Mouse (Mus musculus): ENCODE data around the gene Cd83. TPM values are rescaled to one million over a fixed set of nuclear protein-coding genes. Genes with fewer than 3 reads are reported as not detected.

The Cd83 gene
- polyA plus RNA-seq, 1 experiment from 2014 or later, result 26.1 TPM

DNA sequence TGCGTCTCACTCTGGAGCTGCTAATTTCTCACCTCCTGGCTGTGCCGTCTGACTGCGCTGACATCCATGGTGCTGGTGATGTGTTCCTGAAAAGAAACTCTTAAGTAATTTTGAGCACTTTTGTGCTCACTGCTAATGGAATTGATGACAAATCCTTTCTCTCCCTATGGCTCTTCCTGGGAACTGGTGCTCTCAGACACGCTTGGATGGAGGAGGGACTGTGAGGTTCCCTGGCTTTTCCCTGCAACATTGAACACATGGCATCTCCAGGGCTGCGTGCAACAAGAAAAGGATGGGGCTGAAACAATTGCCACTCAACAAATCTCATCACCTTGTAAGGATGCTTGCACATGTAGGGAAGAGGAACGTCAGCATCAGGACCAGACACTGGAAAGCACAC is 11.6 kb upstream of the Cd83 start:
- H3K27me3 ChIP-seq (ENCODE audit: control insufficient read depth, insufficient read depth, low read length), result no peaks in the 10 kb centered on the region
- WGBS, result 84% methylated on average over 6 of the region's 6 CpGs
- H3K9me3 ChIP-seq (ENCODE audit: control insufficient read depth, low read length), result no peaks in the 10 kb centered on the region

DNA sequence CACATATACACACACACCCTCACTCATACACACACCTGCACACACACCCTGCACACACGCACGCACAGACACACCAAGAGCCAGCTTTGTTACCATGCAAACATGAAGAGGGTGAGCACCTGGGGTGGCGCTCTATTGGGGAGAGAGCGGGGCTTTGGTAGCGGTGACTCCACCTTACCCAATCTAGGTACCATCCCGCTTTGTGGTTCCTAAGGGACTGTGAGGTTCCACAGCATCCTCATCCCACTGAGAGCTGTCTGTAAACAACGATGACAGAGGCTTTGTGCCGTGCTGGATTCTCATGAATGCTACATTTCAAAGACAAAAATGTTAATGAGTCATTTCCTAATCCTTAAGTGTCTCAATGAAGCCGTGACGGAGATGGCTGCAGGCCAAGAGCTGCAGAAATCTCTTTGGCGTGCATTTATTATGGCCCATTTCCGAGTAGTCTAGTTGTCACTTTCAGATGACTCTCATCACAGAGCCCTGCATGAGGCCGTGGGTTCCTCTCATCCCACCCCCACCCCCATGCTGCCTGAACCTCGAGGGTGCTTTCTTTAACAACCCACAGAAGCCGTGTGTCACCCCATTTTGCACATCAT is 10.5 kb upstream of the Cd83 start:
- Histone ChIP-seq H3K27me3 (ENCODE audit: control insufficient read depth, insufficient read depth, low read length) (no peaks in the 10 kb centered on the region), H3K27ac (ENCODE audit: low read depth, low read length) (no peak overlapping the region), H3K9me3 (ENCODE audit: control insufficient read depth, low read length) (no peaks in the 10 kb centered on the region), H3K9ac (replicated peaks; ENCODE audit: low read depth, low read length) (no peak overlapping the region), H3K4me3 (ENCODE audit: low read depth, low read length) (no peak overlapping the region), H3K4me1 (ENCODE audit: control insufficient read depth, insufficient read depth, low read length) (no peaks in the 10 kb centered on the region), H3K36me3 (ENCODE audit: control insufficient read depth, insufficient read depth, low read length) (no peaks in the 10 kb centered on the region), H3K4me2 (ENCODE audit: low read depth, low read length) (no peak overlapping the region)
- ATAC-seq (ENCODE audit: low read depth), result no peak
- 48% methylated on average over 15 of the region's 15 CpGs for WGBS

More for the DNA sequence above, 11.6 kb upstream of the Cd83 start:
- Histone ChIP-seq H3K27ac (ENCODE audit: low read depth, low read length) (no peak overlapping the region), H3K4me1 (ENCODE audit: control insufficient read depth, insufficient read depth, low read length) (no peaks in the 10 kb centered on the region), H3K4me2 (ENCODE audit: low read depth, low read length) (no peak overlapping the region), H3K4me3 (ENCODE audit: low read depth, low read length) (no peak overlapping the region), H3K36me3 (ENCODE audit: control insufficient read depth, insufficient read depth, low read length) (no peaks in the 10 kb centered on the region), H3K9ac (replicated peaks; ENCODE audit: low read depth, low read length) (no peak overlapping the region)
- no peak for ATAC-seq (ENCODE audit: low read depth)

DNA sequence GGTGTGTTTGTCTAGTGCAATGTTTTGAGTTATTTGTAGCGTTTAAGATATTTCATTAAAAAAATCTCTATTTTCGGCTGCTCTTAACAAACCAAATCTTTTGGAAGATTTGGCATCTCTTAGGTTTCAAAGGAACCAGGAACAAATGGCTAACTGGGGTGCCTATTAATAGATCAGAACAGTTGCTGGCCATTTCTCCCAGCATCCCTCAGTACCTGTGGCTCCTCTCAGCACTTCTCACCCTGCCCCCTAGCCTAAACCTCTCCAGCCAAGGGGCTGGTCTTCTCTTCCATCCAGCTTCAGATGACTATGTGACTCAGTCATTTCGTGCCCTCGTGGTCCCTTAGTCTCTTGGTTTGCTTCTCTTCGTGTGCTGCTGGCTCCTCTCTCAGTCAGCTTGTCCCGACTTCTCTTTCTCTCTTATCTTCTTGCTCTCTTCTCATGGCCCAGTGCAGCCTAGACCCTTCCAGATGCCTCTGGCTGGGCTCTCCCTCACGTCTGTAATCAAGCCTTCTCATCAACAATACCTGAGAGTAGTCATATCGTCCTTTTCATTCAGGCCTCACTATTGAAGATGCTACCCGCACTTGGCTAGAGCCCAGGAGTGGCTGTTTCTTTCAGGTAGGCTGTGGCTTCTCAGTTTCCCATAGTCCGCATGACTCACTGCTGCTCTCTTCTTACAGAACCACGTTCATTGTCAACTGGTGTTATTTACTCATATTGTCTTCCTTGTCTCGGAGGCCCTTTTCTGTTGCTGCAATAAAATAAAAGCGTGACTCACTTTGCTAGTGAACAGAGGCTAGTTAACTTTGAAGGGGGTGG is 9.8 kb upstream of the Cd83 start:
- Histone ChIP-seq H3K9me3 (ENCODE audit: control insufficient read depth, low read length) (no peaks in the 10 kb centered on the region), H3K36me3 (ENCODE audit: control insufficient read depth, insufficient read depth, low read length) (no peaks in the 10 kb centered on the region), H3K27me3 (ENCODE audit: control insufficient read depth, insufficient read depth, low read length) (no peaks in the 10 kb centered on the region), H3K27ac (ENCODE audit: low read depth, low read length) (no peak overlapping the region), H3K4me2 (ENCODE audit: low read depth, low read length) (no peak overlapping the region), H3K9ac (replicated peaks; ENCODE audit: low read depth, low read length) (no peak overlapping the region), H3K4me3 (ENCODE audit: low read depth, low read length) (no peak overlapping the region), H3K4me1 (ENCODE audit: control insufficient read depth, insufficient read depth, low read length) (no peaks in the 10 kb centered on the region)
- WGBS, result 79% methylated on average over 13 of the region's 13 CpGs
- no peak for ATAC-seq (ENCODE audit: low read depth)

DNA sequence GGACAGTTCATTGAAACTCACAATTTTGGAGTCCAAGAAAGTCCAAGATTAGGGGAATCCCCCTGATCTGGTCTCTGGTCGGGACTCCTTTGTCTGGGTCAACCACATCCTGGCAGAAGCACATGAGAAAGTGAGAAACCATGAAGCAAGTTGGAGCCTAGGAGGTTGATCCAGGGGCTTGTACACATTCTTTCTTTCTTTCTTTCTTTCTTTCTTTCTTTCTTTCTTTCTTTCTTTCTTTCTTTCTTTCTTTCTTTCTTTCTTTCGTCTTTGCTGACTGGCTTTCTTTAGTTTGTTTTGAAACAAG is 9.2 kb upstream of the Cd83 start:
- no peaks in the 10 kb centered on the region for H3K9me3 ChIP-seq (ENCODE audit: control insufficient read depth, low read length)
- H3K27me3 ChIP-seq (ENCODE audit: control insufficient read depth, insufficient read depth, low read length), result no peaks in the 10 kb centered on the region
- no peak overlapping the region for H3K4me3 ChIP-seq (ENCODE audit: low read depth, low read length)
- H3K9ac ChIP-seq (replicated peaks; ENCODE audit: low read depth, low read length), result no peak overlapping the region
- no peak overlapping the region for H3K4me2 ChIP-seq (ENCODE audit: low read depth, low read length)
- ATAC-seq (ENCODE audit: low read depth), result no peak
- WGBS, result 79% methylated on average over 2 of the region's 2 CpGs
- H3K4me1 ChIP-seq (ENCODE audit: control insufficient read depth, insufficient read depth, low read length), result no peaks in the 10 kb centered on the region
- no peaks in the 10 kb centered on the region for H3K36me3 ChIP-seq (ENCODE audit: control insufficient read depth, insufficient read depth, low read length)
- no peak overlapping the region for H3K27ac ChIP-seq (ENCODE audit: low read depth, low read length)

DNA sequence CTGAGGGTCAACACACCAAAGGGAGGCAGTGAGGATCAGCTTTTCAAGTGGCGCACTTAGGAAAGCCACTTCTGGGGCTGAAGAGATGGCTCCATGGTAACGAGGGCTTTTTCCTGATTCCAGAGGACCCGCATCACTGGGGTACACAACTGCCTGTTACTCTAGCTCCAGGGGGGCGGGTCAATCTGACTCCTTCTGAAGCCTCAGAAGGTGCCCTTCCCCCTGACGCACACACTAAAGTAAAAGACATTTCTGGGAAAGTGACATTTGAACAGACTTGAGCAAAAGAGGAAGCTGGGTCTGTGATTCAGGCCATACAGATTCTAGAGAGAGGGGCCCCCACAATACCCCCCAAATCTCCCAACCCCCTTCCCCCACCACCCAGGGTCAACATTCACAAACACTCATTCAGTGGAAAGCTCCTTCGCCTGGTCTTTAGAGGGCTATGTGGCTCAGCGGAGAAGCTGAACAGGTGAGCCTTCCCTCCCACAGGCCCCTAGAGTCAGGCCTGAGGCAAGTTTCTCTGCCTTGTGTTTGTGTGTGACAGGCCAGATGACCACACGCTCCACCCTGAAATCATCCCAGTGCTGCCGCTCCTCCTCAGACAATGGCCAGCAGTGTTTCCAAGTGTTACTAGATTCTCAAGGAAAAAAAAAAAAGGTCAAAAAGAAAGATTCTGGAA is 7.1 kb upstream of the Cd83 start:
- Histone ChIP-seq H3K4me2 (ENCODE audit: low read depth, low read length) (no peak overlapping the region), H3K4me1 (ENCODE audit: control insufficient read depth, insufficient read depth, low read length) (no peaks in the 10 kb centered on the region), H3K27ac (ENCODE audit: low read depth, low read length) (no peak overlapping the region), H3K36me3 (ENCODE audit: control insufficient read depth, insufficient read depth, low read length) (no peaks in the 10 kb centered on the region), H3K4me3 (ENCODE audit: low read depth, low read length) (no peak overlapping the region), H3K9ac (replicated peaks; ENCODE audit: low read depth, low read length) (no peak overlapping the region), H3K27me3 (ENCODE audit: control insufficient read depth, insufficient read depth, low read length) (no peaks in the 10 kb centered on the region), H3K9me3 (ENCODE audit: control insufficient read depth, low read length) (no peaks in the 10 kb centered on the region)
- WGBS, result 75% methylated on average over 9 of the region's 9 CpGs
- no peak for ATAC-seq (ENCODE audit: low read depth)

DNA sequence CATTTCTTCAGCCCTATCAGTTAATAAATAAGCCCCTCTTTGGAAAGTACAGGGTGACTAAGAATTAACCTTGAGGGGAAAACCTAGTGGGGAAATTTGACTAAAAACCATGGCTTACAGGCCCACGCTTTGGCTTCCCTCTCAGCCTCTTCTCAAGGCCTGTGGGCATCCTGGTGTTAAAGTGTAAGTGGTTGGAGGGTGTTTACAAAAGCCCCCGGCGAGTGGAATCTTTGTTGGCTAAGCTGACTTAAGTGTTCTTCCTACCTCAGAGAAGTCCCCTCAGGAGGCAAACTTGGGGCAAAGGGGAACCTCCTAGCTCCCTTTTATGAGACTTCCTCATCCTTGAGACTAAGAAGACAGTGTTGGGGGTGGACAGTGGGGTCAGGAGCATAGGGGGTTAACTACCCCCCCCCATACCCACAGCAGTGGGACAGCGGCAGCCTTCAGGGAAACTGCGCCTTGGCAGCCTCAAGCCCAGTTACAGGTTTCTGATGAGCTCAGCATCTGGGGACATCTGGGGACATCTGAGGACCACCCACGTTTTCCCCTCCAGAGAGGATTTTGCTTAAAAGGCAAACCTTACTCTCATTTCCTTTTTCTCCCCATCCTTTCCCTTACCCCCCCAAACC is 6.4 kb upstream of the Cd83 start:
- 64% methylated on average over 6 of the region's 6 CpGs for WGBS
- no peaks in the 10 kb centered on the region for H3K36me3 ChIP-seq (ENCODE audit: control insufficient read depth, insufficient read depth, low read length)
- H3K4me1 ChIP-seq (ENCODE audit: control insufficient read depth, insufficient read depth, low read length), result no peaks in the 10 kb centered on the region

DNA sequence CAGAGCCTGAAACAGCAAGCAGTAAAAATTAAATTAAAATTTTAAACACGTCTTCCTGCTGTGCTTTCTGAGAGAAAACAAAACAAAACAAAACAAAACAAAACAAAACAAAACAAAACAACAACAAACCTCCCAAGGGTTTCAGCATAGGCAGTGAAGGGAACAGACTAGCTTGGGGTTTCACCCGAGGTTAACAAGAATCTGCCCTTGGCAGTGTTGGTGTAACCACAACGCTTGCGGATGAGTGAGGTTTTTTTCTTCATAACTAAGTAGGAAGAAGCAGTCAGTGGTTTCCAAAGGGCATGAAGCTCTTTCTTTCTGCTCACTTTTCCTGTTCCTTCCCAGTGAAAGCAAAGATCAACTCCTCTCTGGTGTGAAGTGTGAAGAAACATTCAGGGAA is 5.6 kb upstream of the Cd83 start:
- ATAC-seq (ENCODE audit: low read depth), result no peak
- no peaks in the 10 kb centered on the region for H3K4me1 ChIP-seq (ENCODE audit: control insufficient read depth, insufficient read depth, low read length)
- no peaks in the 10 kb centered on the region for H3K36me3 ChIP-seq (ENCODE audit: control insufficient read depth, insufficient read depth, low read length)
- WGBS, result 84% methylated on average over 4 of the region's 4 CpGs
- no peak overlapping the region for H3K4me3 ChIP-seq (ENCODE audit: low read depth, low read length)
- no peak overlapping the region for H3K27ac ChIP-seq (ENCODE audit: low read depth, low read length)
- H3K27me3 ChIP-seq (ENCODE audit: control insufficient read depth, insufficient read depth, low read length), result no peaks in the 10 kb centered on the region
- no peak overlapping the region for H3K9ac ChIP-seq (replicated peaks; ENCODE audit: low read depth, low read length)
- H3K9me3 ChIP-seq (ENCODE audit: control insufficient read depth, low read length), result no peaks in the 10 kb centered on the region
- H3K4me2 ChIP-seq (ENCODE audit: low read depth, low read length), result no peak overlapping the region

More for the DNA sequence above, 6.4 kb upstream of the Cd83 start:
- no peak overlapping the region for H3K9ac ChIP-seq (replicated peaks; ENCODE audit: low read depth, low read length)
- H3K27me3 ChIP-seq (ENCODE audit: control insufficient read depth, insufficient read depth, low read length), result no peaks in the 10 kb centered on the region
- no peak overlapping the region for H3K4me2 ChIP-seq (ENCODE audit: low read depth, low read length)
- no peak overlapping the region for H3K4me3 ChIP-seq (ENCODE audit: low read depth, low read length)
- H3K9me3 ChIP-seq (ENCODE audit: control insufficient read depth, low read length), result no peaks in the 10 kb centered on the region
- ATAC-seq (ENCODE audit: low read depth), result no peak
- H3K27ac ChIP-seq (ENCODE audit: low read depth, low read length), result no peak overlapping the region

DNA sequence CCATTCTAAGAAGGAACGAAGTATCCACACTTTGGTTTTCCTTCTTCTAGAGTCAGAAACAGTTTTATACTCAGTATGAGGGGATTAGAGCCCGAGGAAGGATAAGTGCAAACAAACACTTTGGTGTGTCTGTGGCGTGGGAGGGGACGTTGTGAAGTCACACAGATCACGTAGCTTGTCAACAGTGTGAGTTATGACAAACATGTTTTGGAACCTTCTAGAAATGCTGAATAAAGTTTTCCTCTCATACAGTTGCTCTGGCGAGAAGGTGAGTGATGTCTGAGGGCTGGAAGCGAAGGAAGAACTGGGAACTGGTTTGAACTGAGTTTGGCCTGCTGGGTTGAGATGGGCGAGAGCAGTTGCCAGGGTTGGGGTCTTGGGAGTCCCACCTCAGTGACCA is 4.5 kb upstream of the Cd83 start:
- Histone ChIP-seq H3K4me3 (ENCODE audit: low read depth, low read length) (no peak overlapping the region), H3K9ac (replicated peaks; ENCODE audit: low read depth, low read length) (no peak overlapping the region), H3K9me3 (ENCODE audit: control insufficient read depth, low read length) (no peaks in the 10 kb centered on the region), H3K4me2 (ENCODE audit: low read depth, low read length) (no peak overlapping the region), H3K4me1 (ENCODE audit: control insufficient read depth, insufficient read depth, low read length) (no peaks in the 10 kb centered on the region), H3K27me3 (ENCODE audit: control insufficient read depth, insufficient read depth, low read length) (no peaks in the 10 kb centered on the region), H3K27ac (ENCODE audit: low read depth, low read length) (no peak overlapping the region), H3K36me3 (ENCODE audit: control insufficient read depth, insufficient read depth, low read length) (no peaks in the 10 kb centered on the region)
- 89% methylated on average over 8 of the region's 8 CpGs for WGBS
- ATAC-seq (ENCODE audit: low read depth), result no peak

DNA sequence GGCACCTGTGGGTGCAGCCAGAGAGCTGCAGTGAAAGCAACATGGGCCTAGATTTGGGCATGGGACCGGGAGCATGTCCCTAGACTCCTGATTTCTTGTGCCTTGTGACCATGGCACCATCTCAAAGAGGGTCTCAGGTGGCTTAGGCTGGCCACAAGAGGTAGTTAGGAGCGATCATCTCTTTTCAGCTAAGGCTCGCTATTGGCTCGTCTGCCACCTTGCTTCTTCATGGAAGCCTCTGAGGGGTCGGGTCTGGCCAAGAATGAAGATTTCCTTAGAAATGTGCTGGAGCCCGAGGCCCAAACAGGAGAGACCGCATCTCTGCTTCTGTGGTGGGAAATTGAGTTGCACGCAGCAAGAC is 1.1 kb downstream of the Cd83 start:
- 46% methylated on average over 8 of the region's 8 CpGs for whole genome bisulfite sequencing
- Histone ChIP-seq H3K27ac (ENCODE audit: low read depth, low read length) (no peak overlapping the region), H3K9me3 (ENCODE audit: control insufficient read depth, low read length) (no peaks in the 10 kb centered on the region), H3K9ac (replicated peaks; ENCODE audit: low read depth, low read length) (peak overlapping the region; percentile 77), H3K4me2 (ENCODE audit: low read depth, low read length) (peak overlapping the region; percentile 99), H3K4me1 (ENCODE audit: control insufficient read depth, insufficient read depth, low read length) (peaks cover 3% of the 10 kb centered on the region; the same call in 1 of the 2 replicates), H3K27me3 (ENCODE audit: control insufficient read depth, insufficient read depth, low read length) (no peaks in the 10 kb centered on the region; the same call in 1 of the 2 replicates), H3K4me3 (ENCODE audit: low read depth, low read length) (peak overlapping the region; percentile 58), H3K36me3 (ENCODE audit: control insufficient read depth, insufficient read depth, low read length) (no peaks in the 10 kb centered on the region)
- ATAC-seq (ENCODE audit: low read depth), result peak; percentile 14; the same call in 1 of the 2 replicates

All from neural tube, embryonic 14.5 days (tissue).